Mouse (Mus musculus) kidney, embryonic 14.5 days (tissue): ENCODE results near the gene Sart1. TPM values are rescaled to one million over a fixed set of nuclear protein-coding genes. Genes with fewer than 3 reads are reported as not detected.
A peak's percentile ranks its signal among the peaks of the same experiment; 100 is the strongest.

ENCODE experiments used
- ATAC-seq: fragments of 200-750 bp; cut with Nextera tagmentation; 2 replicates; pipeline ENCODE4 v1.8.0; 2017; ENCODE audit warnings: moderate number of reproducible peaks, mild to moderate bottlenecking, moderate TSS enrichment, moderate library complexity; ENCODE audit not compliant: low FRiP score, low TSS enrichment
- H3K27ac ChIP-seq: fragments of 300-500 bp; sonication (generic); 2 replicates; pipeline ENCODE4 v1.5.1; 2014; ENCODE audit warnings: low read depth, mild to moderate bottlenecking, low read length, moderate library complexity, mixed read lengths
- H3K27me3 ChIP-seq: fragments of 300-500 bp; sonication (generic); 2 replicates; pipeline ENCODE4 v1.6.1; 2014; ENCODE audit warnings: mild to moderate bottlenecking, low read length; ENCODE audit not compliant: control insufficient read depth, insufficient read depth
- H3K36me3 ChIP-seq: fragments of 300-500 bp; sonication (generic); 2 replicates; pipeline ENCODE4 v1.6.1; 2014; ENCODE audit warnings: low read length, mixed read lengths; ENCODE audit not compliant: control insufficient read depth, insufficient read depth
- H3K4me1 ChIP-seq: fragments of 300-500 bp; sonication (generic); 2 replicates; pipeline ENCODE4 v1.6.1; 2014; ENCODE audit warnings: low read length, mixed read lengths; ENCODE audit not compliant: control insufficient read depth, insufficient read depth
- H3K4me2 ChIP-seq: fragments of 300-500 bp; sonication (generic); replicated peaks from 2 replicates; pipeline ENCODE4 v1.6.1; 2014; ENCODE audit warnings: low read depth, mild to moderate bottlenecking, low read length
- H3K4me3 ChIP-seq: fragments of 300-500 bp; sonication (generic); 2 replicates; pipeline ENCODE4 v1.5.1; 2014; ENCODE audit warnings: mild to moderate bottlenecking, low read length
- H3K9ac ChIP-seq: fragments of 300-500 bp; sonication (generic); 2 replicates; pipeline ENCODE4 v1.6.1; 2014; ENCODE audit warnings: low read depth, mild to moderate bottlenecking, low read length, moderate library complexity
- H3K9me3 ChIP-seq: fragments of 300-500 bp; sonication (generic); 2 replicates; pipeline ENCODE4 v1.6.1; 2016; ENCODE audit warnings: low read length; ENCODE audit not compliant: control insufficient read depth
- WGBS: fragments of 180-500 bp; shearing (Covaris S2); extraction: QIAGEN DNeasy Blood & Tissue Kit; methylation state at CpG from one replicate; pipeline ENCODE4 v1.1.7; 2014; 5-methylcytosine and 5-hydroxymethylcytosine counted together
- polyA plus RNA-seq: library from polyadenylated mRNA; unstranded; fragments of >200 nt; fragmentation: Nextera tagmentation; extraction: Ambion mirVana; gene quantifications from 2 replicates; pipeline ENCODE4 v1.2.1, GENCODE M21; 2014

The Sart1 gene
- polyA plus RNA-seq, 1 experiment from 2014 or later, result 74.2 TPM

DNA sequence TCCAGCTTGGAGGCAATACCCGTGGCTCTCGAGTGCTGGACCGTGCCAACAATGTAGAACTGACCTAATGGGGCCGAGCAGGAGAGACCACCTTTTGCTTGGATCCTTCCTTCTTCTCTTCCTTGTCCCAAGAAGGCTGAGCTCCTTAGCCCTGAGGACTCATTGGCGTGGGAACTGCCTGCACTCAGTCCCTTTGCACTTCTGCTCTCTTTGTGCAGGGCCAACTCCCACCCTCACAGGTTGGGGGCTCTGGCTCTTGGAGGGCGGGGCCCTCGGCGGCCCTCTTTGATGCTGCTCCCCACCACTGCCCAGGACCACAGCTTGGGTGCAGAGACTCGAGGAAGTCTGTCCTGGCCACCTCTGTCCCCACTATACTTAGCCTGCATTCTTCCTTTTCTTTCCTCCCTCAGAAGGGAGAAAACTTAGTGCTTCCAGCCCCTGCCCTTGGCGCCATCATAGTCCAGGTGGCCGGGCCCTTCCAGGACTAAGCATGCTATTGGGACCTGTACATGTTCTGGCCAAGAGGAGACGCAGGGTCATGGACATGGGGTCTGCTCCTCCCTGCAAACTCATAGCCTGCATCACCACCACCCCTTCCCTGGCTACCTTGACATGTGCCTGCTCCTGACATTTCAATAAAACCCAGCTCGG, 38.3 kb upstream of the Sart1 start:
- no peak for ATAC-seq
- no peak overlapping the region for H3K27ac ChIP-seq
- 91% methylated on average over 13 of the region's 13 CpGs for WGBS

DNA sequence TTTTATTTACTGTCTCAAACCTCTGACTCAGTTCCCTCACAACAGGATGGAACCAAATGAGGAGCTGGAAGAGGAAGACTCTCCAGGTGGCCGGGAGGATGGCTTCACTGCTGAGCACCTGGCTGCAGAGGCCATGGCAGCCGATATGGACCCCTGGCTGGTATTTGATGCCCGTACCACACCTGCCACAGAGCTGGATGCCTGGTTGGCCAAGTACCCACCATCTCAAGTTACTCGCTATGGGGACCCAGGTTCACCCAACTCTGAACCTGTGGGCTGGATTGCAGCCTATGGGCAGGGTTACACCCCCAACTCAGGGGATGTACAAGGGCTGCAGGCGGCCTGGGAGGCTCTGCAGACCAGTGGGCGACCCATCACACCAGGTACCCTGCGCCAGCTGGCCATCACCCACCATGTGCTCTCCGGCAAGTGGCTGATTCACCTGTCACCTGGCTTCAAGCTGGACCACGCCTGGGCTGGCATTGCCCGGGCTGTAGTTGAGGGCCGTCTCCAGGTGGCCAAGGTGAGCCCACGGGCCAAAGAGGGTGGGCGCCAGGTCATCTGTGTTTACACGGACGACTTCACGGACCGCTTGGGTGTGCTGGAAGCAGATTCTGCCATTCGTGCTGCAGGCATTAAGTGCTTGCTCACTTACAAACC, 37.5 kb upstream of the Sart1 start:
- Histone ChIP-seq H3K4me2 (peak overlapping the region; percentile 50), H3K9ac (peak overlapping the region; percentile 97), H3K27ac (0 out of 2 replicates have a peak overlapping the region, but pooled peaks have one; percentile 79), H3K4me1 (peaks cover 25% of the 10 kb centered on the region), H3K27me3 (no peaks in the 10 kb centered on the region), H3K36me3 (peaks cover 30% of the 10 kb centered on the region), H3K4me3 (peak overlapping the region; percentile 93), H3K9me3 (no peaks in the 10 kb centered on the region)
- 87% methylated on average over 18 of the region's 18 CpGs for WGBS
- no peak for ATAC-seq

More for the DNA sequence above, 38.3 kb upstream of the Sart1 start:
- peak overlapping the region; percentile 13; the same call in 1 of the 2 replicates for H3K9ac ChIP-seq
- H3K36me3 ChIP-seq, result peaks cover 26% of the 10 kb centered on the region
- peaks cover 25% of the 10 kb centered on the region for H3K4me1 ChIP-seq
- H3K4me3 ChIP-seq, result peak overlapping the region; percentile 93; the same call in 1 of the 2 replicates
- no peaks in the 10 kb centered on the region for H3K9me3 ChIP-seq
- peak overlapping the region; percentile 50 for H3K4me2 ChIP-seq
- H3K27me3 ChIP-seq, result no peaks in the 10 kb centered on the region

DNA sequence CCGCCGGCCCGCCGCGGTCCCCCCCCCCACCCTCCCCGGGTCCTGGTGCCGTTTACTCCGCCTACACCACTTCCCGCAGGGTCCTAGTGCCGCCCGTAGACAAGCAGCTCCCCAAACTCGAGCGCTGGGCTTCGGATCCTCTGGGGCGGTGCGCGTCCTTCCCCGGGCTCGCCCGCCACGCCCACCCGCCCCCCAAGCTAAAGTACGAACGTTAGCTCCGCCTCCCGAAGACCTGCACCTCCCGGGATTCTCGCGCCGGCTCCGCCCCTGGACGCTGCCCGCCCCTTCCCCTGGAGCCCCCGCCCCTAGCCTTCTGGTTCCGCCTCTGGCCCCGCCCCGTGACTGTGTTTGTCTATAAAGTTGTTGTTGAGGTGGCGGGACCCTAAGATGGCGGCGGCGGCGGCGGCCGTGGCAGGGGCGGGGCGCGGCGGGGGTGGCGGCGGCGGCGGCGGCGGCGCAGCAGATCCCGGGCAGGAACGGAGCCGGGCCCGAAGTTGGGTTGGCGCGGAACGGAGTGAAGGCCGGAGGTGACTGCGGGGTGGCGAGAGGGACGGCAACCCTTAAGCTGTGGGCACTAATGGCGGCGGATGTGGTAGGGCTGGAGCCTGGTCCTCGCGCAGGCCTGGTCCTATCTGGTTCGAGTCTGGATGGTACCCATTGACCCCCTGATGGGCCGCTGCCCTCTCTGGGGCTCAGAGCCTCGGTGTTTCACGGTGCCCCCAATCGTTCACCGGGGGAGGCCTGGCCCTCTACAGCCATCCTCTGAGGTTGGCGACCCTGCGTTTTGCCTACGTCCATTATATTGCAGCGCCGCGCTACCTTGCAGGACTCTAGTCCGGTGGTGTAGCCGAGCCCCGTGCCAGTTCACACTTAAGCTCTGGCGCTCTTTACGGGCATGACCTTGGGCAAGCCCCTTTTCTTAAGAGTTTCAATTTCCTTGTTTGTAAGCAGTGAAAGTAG, 36.6 kb upstream of the Sart1 start, which contains the start of the genes Drap1 and AI837181:
Gene Drap1 (minus strand): TSS at position 198 of the 960 bp plus-strand sequence.
Gene AI837181 (plus strand): TSS at position 363 of the 960 bp plus-strand sequence.
- Histone ChIP-seq H3K9me3 (no peaks in the 10 kb centered on the region), H3K27me3 (no peaks in the 10 kb centered on the region), H3K36me3 (peaks cover 38% of the 10 kb centered on the region), H3K9ac (peak within 1 kb of the TSS; percentile 97), H3K4me1 (peaks cover 25% of the 10 kb centered on the region), H3K4me3 (peak within 1 kb of the TSS; percentile 93), H3K4me2 (peak within 1 kb of the TSS; percentile 78), H3K27ac (peak within 1 kb of the TSS; percentile 83)
- WGBS, result under 1% methylated on average over 78 of the region's 87 CpGs
- peak; percentile 94 for ATAC-seq

DNA sequence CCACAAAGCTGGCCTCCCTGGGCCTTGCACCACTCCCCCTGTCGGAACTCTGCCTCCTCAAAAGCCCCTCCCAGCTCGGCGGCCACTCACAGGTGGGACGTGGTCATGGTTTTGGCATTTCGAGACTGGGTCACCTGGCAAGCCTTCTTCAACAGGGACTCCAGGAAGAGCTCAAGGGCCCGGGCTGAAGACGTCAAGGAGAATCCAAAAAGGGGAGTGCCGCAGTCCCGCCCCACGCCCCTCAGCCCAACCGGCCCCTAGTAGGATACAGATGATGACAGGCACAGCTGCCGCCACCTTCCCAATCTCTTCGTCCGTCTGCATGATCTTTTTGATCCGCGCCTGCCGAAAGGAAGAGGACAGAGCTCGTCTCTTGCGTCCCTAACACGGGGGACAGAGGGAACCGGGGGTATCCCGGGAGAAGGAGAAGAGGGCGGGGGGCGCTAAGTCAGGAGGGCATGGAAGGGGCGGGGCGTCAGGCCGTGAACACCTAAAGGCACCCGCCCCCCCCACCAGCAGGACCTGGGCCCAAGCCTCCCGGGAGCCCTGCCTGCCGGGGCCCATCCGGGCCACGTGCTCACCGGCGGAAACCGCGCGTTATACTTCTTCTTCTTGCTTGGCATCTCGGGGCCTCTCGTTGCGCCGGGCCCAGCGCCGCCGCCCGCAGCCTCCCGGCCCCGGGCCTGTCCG, 35.7 kb upstream of the Sart1 start:
- peak; percentile 64 for ATAC-seq

GRCm38 (mm10) chr19:5423561-5423960, 35.1 kb upstream of the Sart1 start:
- 60% methylated on average over 12 of the region's 12 CpGs for WGBS
- Histone ChIP-seq H3K27ac (peak overlapping the region; percentile 83; the same call in 1 of the 2 replicates), H3K4me3 (peak overlapping the region; percentile 93), H3K27me3 (no peaks in the 10 kb centered on the region), H3K9ac (peak overlapping the region; percentile 97; the same call in 1 of the 2 replicates), H3K36me3 (peaks cover 40% of the 10 kb centered on the region), H3K9me3 (no peaks in the 10 kb centered on the region), H3K4me1 (peaks cover 25% of the 10 kb centered on the region), H3K4me2 (peak overlapping the region; percentile 78)
- no peak for ATAC-seq

More for the DNA sequence above, 35.7 kb upstream of the Sart1 start:
- Histone ChIP-seq H3K4me1 (peaks cover 25% of the 10 kb centered on the region), H3K27me3 (no peaks in the 10 kb centered on the region), H3K4me2 (peak overlapping the region; percentile 78), H3K9ac (peak overlapping the region; percentile 97), H3K36me3 (peaks cover 40% of the 10 kb centered on the region), H3K27ac (peak overlapping the region; percentile 83), H3K9me3 (no peaks in the 10 kb centered on the region), H3K4me3 (peak overlapping the region; percentile 93)
- under 1% methylated on average over 46 of the region's 48 CpGs for WGBS

GRCm38 (mm10) chr19:5422895-5423443, 34.5 kb upstream of the Sart1 start:
- Histone ChIP-seq H3K9ac (0 out of 2 replicates have a peak overlapping the region, but pooled peaks have one; percentile 97), H3K4me3 (peak overlapping the region; percentile 93), H3K27ac (no peak overlapping the region), H3K27me3 (no peaks in the 10 kb centered on the region), H3K36me3 (peaks cover 40% of the 10 kb centered on the region), H3K4me1 (peaks cover 25% of the 10 kb centered on the region), H3K4me2 (peak overlapping the region; percentile 78), H3K9me3 (no peaks in the 10 kb centered on the region)
- 88% methylated on average over 9 of the region's 9 CpGs for WGBS
- no peak for ATAC-seq

DNA sequence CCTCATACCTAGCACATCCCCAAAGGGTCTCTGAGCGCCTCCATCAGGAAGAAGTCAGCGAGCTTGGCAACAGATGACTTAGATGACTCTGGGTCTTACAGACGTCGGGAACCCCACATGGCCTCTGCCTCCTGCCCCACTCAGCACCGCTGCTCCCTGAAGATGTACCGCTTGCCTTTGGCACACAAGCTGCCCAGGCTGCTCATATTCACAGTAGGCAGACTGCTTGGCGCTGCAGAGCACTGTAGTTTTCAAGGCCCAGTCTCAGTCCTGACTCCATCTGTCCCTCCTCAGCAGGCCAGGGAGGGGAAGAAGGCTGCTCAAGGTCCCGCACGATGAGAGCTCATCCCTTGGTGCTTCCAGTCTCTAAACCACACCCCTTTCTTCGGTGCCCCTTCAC, 33.8 kb upstream of the Sart1 start:
- no peak overlapping the region for H3K9ac ChIP-seq
- peaks cover 25% of the 10 kb centered on the region for H3K4me1 ChIP-seq
- no peaks in the 10 kb centered on the region for H3K27me3 ChIP-seq
- H3K4me2 ChIP-seq, result no peak overlapping the region
- no peak overlapping the region for H3K27ac ChIP-seq
- 80% methylated on average over 10 of the region's 10 CpGs for WGBS
- H3K36me3 ChIP-seq, result peaks cover 39% of the 10 kb centered on the region
- no peak for ATAC-seq
- no peaks in the 10 kb centered on the region for H3K9me3 ChIP-seq
- H3K4me3 ChIP-seq, result no peak overlapping the region

GRCm38 (mm10) chr19:5421784-5422183, 33.3 kb upstream of the Sart1 start:
- no peak overlapping the region for H3K4me2 ChIP-seq
- peaks cover 25% of the 10 kb centered on the region for H3K4me1 ChIP-seq
- H3K36me3 ChIP-seq, result peaks cover 34% of the 10 kb centered on the region
- H3K27me3 ChIP-seq, result no peaks in the 10 kb centered on the region
- no peak for ATAC-seq
- whole genome bisulfite sequencing, result 85% methylated on average over 5 of the region's 5 CpGs
- H3K27ac ChIP-seq, result no peak overlapping the region
- no peaks in the 10 kb centered on the region for H3K9me3 ChIP-seq
- no peak overlapping the region for H3K9ac ChIP-seq
- no peak overlapping the region for H3K4me3 ChIP-seq
